Mouse (Mus musculus): ENCODE results near the gene Igfals. TPM values are rescaled to one million over a fixed set of nuclear protein-coding genes. Genes with fewer than 3 reads are reported as not detected.

Gene Igfals
- total RNA-seq, 2 experiments from 2014 or later, result 3.4 to 4.0 TPM

DNA sequence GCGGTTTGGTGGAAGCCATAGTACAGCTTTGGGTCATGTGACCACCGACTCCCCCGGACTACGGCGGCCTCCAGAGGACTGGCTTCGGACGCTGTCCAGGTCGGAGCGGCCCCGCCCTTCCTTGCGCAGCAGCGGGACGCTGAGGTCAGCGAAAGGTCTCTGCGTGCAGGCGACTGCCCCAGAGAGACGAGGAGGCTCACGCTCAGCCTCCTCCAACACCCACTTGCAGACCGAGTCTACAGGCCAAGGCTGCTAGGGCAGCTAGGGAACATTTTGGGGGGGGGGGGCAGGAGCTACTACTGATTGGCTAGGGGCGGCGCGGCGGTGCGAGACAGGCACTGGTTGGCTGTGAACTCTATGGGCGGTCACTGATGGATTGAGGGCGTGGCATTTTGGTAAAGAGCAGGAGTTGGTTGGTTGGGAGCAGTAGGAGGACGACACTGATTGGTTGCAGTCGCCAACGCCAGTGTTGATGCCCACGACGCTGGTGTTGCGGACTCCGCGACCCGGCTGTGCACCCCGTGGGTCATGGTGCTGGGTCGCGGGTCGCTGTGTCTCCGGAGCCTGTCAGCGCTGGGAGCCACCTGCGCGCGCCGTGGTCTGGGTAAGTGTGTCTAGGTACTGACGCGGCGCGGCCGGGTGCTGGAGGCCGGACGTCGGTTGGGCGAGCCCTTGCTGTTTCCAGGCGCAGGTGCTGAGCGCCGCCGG, 15.6 kb upstream of the Igfals start, which contains the start of gene Fahd1:
Gene Fahd1 (minus strand): TSS at position 300 of the 708 bp plus-strand sequence.
- intact Hi-C loops (cut with DNase I), result loop anchor here (5.0 kb wide), 1 partner anchor 37 kb away; the partner anchor contains the start of genes Nubp2 and Spsb3
- DNase-seq, result peak; percentile 97
- TF ChIP-seq CTCF (IDR thresholded peaks at IDR 0.05), result peak; percentile 25
- H3K27ac ChIP-seq, result peak within 1 kb of the TSS; percentile 99
- H3K4me3 ChIP-seq, result peak within 1 kb of the TSS; percentile 97

DNA sequence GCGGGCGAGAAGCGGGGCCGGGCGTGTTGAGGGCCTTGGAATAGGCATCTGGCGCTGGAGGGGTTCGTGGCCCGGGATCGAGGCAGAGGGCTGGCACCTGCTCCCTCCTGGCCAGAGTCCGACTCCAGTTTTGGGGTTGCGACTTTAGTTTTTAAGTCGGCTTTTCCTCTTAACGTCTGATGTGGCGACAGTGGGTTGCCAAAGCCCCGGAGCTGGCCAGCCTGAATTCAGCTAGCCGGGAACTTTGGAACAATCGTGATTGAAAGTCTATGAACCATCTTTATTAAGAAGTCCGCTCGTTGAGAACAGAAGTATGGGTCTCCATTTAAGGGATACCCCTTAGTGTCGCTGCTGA, 15.0 kb upstream of the Igfals start:
- Histone ChIP-seq H3K27ac (peak overlapping the region; percentile 99), H3K4me3 (peak overlapping the region; percentile 97)
- intact Hi-C loops (cut with DNase I), result loop anchor here (5.0 kb wide), 1 partner anchor 37 kb away; the partner anchor contains the start of genes Nubp2 and Spsb3
- DNase-seq, result no peak
- TF ChIP-seq CTCF (IDR thresholded peaks at IDR 0.05), result no peak

- intact Hi-C loops (cut with DNase I), result loop anchor here (5.0 kb wide), 1 partner anchor 36 kb away; the partner anchor contains the start of genes Nubp2 and Spsb3
- H3K27ac ChIP-seq, result peak overlapping the region; percentile 99
- no peak for DNase-seq
- TF ChIP-seq CTCF (IDR thresholded peaks at IDR 0.05), result no peak
- peak overlapping the region; percentile 97 for H3K4me3 ChIP-seq
Measured at GRCm38 (mm10) chr17:24851381-24852125, 14.2 kb upstream of the Igfals start.

DNA sequence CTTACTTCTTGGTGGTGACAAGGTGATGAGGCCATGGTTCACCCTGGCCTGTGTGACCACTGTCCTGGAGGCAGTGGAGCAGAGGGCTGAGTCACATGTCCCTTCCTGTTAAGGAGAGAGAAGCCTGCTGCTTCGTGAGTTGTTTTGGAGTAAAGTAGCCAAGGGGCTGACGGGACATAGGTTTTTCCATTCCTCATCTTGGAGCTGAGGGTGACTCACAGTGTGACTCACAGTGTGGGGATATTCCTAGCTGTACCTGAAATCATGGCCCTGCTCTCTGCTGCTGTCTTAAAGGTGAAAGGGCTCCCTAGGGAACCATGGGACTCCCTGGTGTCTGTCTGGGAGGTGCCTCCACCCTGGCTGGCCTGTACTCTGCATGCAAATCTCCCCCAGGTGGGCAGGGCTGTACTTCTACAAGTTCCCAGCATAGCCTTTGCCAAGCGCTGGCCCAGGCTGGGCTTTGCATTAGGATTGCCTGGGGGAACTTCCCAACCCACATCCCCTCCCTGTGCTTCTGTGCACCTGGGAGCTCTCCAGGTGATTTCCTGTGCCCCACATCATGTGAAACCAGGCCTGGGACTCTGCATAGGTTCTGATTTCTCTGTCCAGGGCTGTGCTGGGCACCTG, 9.8 kb upstream of the Igfals start:
- no peak for TF ChIP-seq CTCF (IDR thresholded peaks at IDR 0.05)
- intact Hi-C loops (cut with DNase I), result no loop called here
- Histone ChIP-seq H3K27ac (no peak overlapping the region), H3K4me3 (no peak overlapping the region)
- DNase-seq, result no peak

GRCm38 (mm10) chr17:24856589-24856988, 9.2 kb upstream of the Igfals start:
- no peak for DNase-seq
- no peak for TF ChIP-seq CTCF (IDR thresholded peaks at IDR 0.05)
- intact Hi-C loops (cut with DNase I), result no loop called here
- Histone ChIP-seq H3K27ac (no peak overlapping the region), H3K4me3 (no peak overlapping the region)

GRCm38 (mm10) chr17:24857831-24858470, 7.8 kb upstream of the Igfals start:
- Histone ChIP-seq H3K4me3 (no peak overlapping the region), H3K27ac (no peak overlapping the region)
- no peak for DNase-seq
- no peak for TF ChIP-seq CTCF (IDR thresholded peaks at IDR 0.05)
- intact Hi-C loops (cut with DNase I), result no loop called here

DNA sequence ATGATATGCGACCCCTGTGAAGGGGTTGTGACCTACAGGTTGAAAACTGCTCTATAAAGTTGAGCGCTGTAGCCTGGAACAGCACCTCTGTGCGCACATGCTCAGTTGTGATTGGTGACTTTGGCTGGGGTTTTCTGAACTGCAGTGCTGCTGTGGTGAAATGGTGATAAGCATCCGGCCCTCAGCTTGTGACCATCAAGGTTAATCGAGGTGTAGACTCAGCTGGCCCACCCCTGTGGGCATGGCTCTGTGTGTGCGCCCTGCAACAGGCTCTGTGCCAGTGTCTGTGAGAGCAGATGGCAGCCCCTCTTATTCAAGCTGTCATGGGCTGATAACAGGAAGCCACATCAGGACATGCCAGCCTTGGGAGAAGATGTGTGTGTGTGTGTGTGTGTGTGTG, 6.8 kb upstream of the Igfals start:
- intact Hi-C loops (cut with DNase I), result no loop called here
- no peak for DNase-seq
- H3K4me3 ChIP-seq, result no peak overlapping the region
- TF ChIP-seq CTCF (IDR thresholded peaks at IDR 0.05), result no peak
- no peak overlapping the region for H3K27ac ChIP-seq

GRCm38 (mm10) chr17:24860076-24860475, 5.7 kb upstream of the Igfals start:
- TF ChIP-seq CTCF (IDR thresholded peaks at IDR 0.05), result no peak
- no peak for DNase-seq
- no peak overlapping the region for H3K4me3 ChIP-seq
- intact Hi-C loops (cut with DNase I), result no loop called here
- no peak overlapping the region for H3K27ac ChIP-seq

DNA sequence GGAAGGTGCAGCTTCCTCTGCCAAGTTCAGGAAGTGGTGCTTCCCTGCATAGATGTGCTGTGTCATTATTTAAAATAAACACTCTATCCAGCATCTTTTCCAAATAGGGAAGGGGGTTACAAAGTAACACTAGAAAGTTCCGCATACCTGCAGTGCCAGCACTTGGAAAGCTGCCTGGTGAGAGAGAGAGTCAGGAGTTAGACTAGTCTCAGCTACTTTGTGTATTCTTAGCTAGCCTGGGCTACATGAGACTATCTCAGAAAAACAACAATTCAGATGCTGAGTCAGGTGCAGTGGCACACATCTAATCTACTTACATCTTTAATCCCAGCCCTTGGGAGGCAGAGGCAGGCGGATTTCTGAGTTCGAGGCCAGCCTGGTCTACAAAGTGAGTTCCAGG, 4.0 kb upstream of the Igfals start:
- H3K4me3 ChIP-seq, result no peak overlapping the region
- DNase-seq, result no peak
- H3K27ac ChIP-seq, result no peak overlapping the region
- no peak for TF ChIP-seq CTCF (IDR thresholded peaks at IDR 0.05)
- intact Hi-C loops (cut with DNase I), result no loop called here

- Histone ChIP-seq H3K27ac (peak overlapping the region; percentile 35; the same call in 1 of the 2 replicates), H3K4me3 (no peak overlapping the region)
- intact Hi-C loops (cut with DNase I), result no loop called here
- peak; percentile 55 for DNase-seq
- no peak for TF ChIP-seq CTCF (IDR thresholded peaks at IDR 0.05)
Measured at GRCm38 (mm10) chr17:24867914-24868313, 2.1 kb downstream of the Igfals start.

DNA sequence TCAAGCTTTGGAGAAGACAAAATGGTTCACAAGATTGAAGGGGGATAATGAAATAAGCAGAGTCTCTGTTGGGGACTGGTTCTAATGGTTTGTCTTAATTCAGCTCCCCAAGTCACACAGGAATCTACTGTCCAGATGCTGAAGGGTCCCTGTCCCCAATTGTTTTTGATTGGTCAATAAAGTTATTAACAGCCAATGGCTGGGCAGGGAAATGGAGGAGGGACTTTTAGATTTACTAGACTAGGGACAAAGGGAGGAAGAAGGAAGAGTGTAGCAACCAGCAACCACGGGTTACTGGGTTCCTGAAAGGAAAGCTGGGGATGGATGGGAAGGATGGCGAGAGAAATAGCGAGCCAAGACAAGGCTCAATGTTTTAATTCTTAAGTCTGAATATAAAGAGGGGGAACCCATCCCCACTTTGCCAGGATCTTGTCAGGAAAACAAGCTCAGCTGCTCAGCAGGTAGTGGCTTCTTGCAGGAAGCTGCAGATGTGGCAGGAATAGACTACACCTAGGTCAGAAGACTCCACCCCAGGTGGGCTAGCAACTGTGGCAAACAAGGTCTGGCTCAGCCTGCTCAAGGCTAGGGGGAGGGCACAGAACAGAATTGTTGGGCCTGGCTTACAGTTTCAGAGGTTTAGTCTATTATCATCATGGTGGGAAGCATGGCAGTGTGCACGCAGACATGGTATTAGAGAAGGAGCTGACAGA, 8.1 kb downstream of the Igfals start:
- intact Hi-C loops (cut with DNase I), result no loop called here
- Histone ChIP-seq H3K27ac (no peak overlapping the region), H3K4me3 (no peak overlapping the region)
- TF ChIP-seq CTCF (IDR thresholded peaks at IDR 0.05), result no peak
- no peak for DNase-seq

- intact Hi-C loops (cut with DNase I), result no loop called here
- no peak for DNase-seq
- H3K27ac ChIP-seq, result no peak overlapping the region
- TF ChIP-seq CTCF (IDR thresholded peaks at IDR 0.05), result no peak
- H3K4me3 ChIP-seq, result no peak overlapping the region
Measured at GRCm38 (mm10) chr17:24874405-24874745, 8.6 kb downstream of the Igfals start.
